Mouse (Mus musculus) neural tube, embryonic 10.5 days (tissue): ENCODE measurements around the gene Bckdhb.
"Not testable (repeated sequence)": the region's sequence is repeated elsewhere in the genome, so short reads cannot be mapped to it uniquely, and the experiment has no call there.

Experiments used
- DNase-seq: peaks from one replicate; pipeline ENCODE4 v3.0.0-alpha.2; 2017; ENCODE audit warnings: low spot score; ENCODE audit errors: extremely low spot score

The Bckdhb gene

GRCm38 (mm10) chr9:84041631-84042277, 116.8 kb downstream of the Bckdhb start:
- DNase-seq, result no peak

DNA sequence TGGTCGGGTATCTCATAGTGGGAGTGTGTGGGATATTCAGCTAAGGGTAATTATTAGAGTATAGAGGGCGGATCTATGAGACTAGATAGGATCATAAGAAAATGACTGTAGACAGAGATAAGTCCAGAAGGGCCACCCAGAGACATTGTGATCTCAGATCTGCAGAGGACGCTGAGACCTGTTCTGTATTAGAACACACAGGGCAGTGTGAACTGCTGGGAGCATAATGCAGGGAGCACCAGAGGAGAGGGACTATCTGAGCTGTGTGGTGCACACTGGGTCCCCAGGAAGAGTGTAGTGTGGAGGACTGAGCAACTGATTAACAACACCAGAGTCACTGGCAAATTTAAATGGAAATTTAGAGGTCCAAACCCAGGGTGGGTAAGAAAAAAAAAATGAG, 117.6 kb downstream of the Bckdhb start:
- no peak for DNase-seq

- no peak for DNase-seq
These were observed 119.2 kb downstream of the Bckdhb start for GRCm38 (mm10) chr9:84044136-84044535.

- no peak for DNase-seq
These were observed 120.7 kb downstream of the Bckdhb start for GRCm38 (mm10) chr9:84045632-84046031.

DNA sequence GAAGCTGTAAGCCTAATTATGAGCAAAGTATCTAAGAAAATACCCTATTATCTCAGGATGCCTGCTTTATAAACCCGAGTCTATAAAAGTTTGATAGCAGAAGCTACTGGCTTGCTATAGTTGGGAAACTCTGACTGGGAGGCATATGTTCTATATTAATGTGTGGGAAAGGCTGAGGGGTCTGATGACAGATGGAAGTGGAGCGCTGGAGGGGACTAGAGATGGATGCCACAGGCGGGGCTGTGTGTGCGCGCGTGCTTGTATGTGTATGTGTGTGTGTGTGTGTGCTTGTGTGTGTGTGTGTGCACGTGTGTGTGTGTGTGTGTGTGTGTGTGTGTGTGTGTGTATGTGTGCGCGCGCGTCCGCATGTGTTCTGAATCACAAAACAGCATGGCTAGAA, 121.4 kb downstream of the Bckdhb start:
- no peak for DNase-seq

GRCm38 (mm10) chr9:84046961-84047360, 122.0 kb downstream of the Bckdhb start:
- no peak for DNase-seq

GRCm38 (mm10) chr9:84047436-84047835, 122.5 kb downstream of the Bckdhb start:
- no peak for DNase-seq

GRCm38 (mm10) chr9:84049142-84049541, 124.2 kb downstream of the Bckdhb start:
- DNase-seq, result no peak

DNA sequence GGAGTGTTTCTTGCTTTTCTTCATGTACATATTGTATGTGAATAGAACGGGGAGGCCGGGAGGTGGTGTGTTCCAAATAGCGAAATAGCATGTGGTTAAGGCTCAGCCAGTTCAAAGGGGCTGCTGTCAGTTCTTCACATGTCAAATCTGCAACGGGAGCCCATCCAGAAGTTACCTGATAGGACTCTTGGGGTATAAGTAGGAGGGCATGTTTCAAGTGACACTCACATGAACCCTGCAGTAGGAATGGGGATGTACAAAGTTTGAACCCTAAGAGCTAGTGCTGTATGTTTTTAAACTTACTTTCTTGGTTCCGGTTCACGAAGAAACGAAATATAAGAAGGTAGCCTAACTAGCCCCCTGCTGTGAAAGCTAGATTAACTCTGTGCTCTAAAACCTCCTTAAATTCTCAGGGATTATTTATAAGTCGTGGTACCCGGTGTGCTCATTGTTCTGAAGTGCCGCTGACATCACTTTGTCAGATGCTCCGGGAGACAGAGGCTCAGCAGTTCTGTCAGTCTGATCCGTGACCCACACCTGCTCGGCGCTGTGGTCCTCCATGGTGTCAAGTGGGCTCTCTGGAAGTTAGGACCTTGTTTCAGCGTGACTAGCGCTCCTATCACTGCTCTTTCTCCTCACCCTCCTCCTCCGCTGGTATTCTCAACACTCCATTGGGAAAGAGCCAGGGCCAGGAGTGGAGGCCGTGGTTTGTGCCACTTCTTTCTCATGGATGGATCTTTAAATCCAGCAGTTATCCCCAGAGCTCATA, 126.1 kb downstream of the Bckdhb start:
- DNase-seq, result no peak

- DNase-seq, result no peak
These were observed 130.3 kb downstream of the Bckdhb start for GRCm38 (mm10) chr9:84055125-84055807.

GRCm38 (mm10) chr9:84060781-84061180, 135.8 kb downstream of the Bckdhb start:
- not testable (repeated sequence) for DNase-seq

DNA sequence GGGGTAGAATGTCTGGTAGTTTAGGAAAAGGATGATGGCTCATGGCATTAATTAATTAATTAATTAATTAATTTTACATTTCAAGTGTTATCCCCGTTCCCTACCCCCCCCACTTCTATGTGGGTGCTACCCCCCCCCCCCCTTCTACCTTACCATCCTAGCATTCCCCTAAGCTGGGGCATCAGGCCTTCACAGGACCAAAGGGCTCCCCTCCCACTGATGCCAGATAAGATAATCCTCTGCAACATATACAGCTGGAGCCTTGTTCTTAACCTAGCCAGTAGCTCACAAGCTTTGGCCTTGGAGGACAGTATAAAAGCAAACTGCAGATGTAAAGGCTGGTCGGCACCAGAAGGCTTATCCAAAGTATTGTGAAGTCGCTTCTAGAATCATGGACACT, 138.7 kb downstream of the Bckdhb start:
- no peak for DNase-seq

GRCm38 (mm10) chr9:84064113-84064512, 139.2 kb downstream of the Bckdhb start:
- no peak for DNase-seq

- no peak for DNase-seq
These were observed 145.3 kb downstream of the Bckdhb start for GRCm38 (mm10) chr9:84070247-84070646.

GRCm38 (mm10) chr9:84070740-84071139, 145.8 kb downstream of the Bckdhb start:
- no peak for DNase-seq

DNA sequence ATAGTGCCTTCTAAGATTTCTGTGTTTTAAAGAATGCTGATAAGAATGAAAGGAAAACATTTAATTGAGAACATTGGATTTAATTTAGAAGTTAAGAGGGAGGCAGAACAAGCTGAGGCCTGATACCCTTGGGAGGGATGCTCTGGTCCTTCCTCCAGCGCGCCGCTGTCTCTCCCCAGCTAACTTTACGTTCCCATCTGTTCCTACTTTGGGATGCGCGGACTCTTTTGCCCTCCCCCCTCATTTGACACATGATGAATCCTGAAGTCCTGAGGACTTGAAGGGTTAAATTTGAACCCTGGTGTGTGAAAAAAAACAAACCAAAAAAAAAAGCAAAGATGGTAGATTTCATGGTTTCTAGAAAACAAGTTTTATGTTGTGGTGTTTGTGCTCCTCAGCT, 147.6 kb downstream of the Bckdhb start:
- DNase-seq, result no peak

DNA sequence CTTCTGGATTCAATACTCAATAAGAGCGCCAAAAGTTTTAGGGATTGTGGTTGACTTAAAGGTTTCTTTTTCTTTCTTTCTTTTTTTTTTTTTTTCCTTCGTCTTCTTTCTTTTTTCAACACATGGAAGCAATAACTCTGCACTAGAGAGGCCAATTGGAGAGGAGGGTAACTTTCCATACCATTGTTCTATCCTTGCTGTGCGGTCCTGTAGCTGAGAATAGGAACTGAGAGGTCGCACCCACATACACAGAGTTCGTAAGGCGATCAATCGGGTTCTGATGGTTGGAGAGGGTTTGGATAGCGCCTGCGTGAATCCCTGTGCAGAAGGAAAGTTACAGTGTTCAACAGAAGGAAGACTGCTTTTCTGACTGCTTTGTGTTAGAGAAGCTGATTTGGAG, 148.3 kb downstream of the Bckdhb start:
- no peak for DNase-seq

- DNase-seq, result no peak
These were observed 158.6 kb downstream of the Bckdhb start for GRCm38 (mm10) chr9:84083551-84083950.

- DNase-seq, result no peak
These were observed 159.7 kb downstream of the Bckdhb start for GRCm38 (mm10) chr9:84084686-84085085.

- DNase-seq, result no peak
These were observed 165.5 kb downstream of the Bckdhb start for GRCm38 (mm10) chr9:84090316-84091063.

- no peak for DNase-seq
These were observed 168.0 kb downstream of the Bckdhb start for GRCm38 (mm10) chr9:84092994-84093393.

DNA sequence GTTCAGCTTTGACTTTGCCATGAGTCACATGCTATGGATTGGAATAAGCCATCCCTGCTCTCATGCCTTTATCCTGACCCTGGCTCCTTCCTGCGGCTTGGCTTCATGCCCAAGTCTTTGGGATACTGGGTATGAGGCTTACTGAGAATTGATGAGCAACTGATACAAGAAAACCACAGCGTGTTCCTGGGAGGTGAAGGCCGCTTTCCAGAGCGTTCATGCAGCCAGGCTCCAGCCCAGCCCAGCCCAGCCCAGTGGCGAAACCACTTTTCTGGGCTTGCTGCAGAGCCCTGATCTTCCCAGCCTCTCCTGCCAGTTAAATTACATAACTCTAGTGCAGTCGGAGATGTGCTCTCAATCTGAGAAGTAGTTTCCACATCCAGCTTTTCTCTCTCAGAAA, 169.2 kb downstream of the Bckdhb start:
- no peak for DNase-seq
